Mouse (Mus musculus) heart, postnatal 0 days (tissue): Measurements from ENCODE around the gene Nadk2.

Experiments used
- CTCF ChIP-seq: IDR thresholded peaks from 2 replicates; pipeline ENCODE4 v1.5.1; 2016; ENCODE audit warnings: antibody characterized with exemption, control low read depth, low read depth
- EP300 ChIP-seq: IDR thresholded peaks from 2 replicates; pipeline ENCODE4 v1.6.1; 2016; ENCODE audit warnings: antibody characterized with exemption, low read depth

- TF ChIP-seq CTCF (no peak), EP300 (no peak)
Measured at GRCm38 (mm10) chr15:9114131-9114530, 43.1 kb downstream of the Nadk2 start.
